Mouse (Mus musculus) mouse embryonic stem cell (cell line): Measurements from ENCODE around the gene Zbtb12.

Experiments used
- in situ Hi-C, 2 experiments: fragments of 300-500 bp; cut with MboI; formaldehyde crosslinking; loops; 1 replicate in 1 of 2; 3 replicates in 1 of 2; pipeline ENCODE4 v1.14.3; 2019 to 2020; ENCODE audit warnings: low sequenced_read_pairs in 2 of 2, low pct_unique_long_range_greater_than_20kb in 1 of 2, mixed read lengths in 1 of 2; ENCODE audit not compliant: unreplicated experiment in 1 of 2

Gene Zbtb12

GRCm38 (mm10) chr17:34861704-34862415 lies 17.4 kb upstream of the Zbtb12 start:
- in situ Hi-C loops: no loop called here

- in situ Hi-C loops: no loop called here
Observed at GRCm38 (mm10) chr17:34862416-34863081, 16.7 kb upstream of the Zbtb12 start, which contains the start of gene Cfb. Gene Cfb, minus strand, starts transcription at chr17:34862518.

GRCm38 (mm10) chr17:34865981-34866380 lies 13.3 kb upstream of the Zbtb12 start:
- in situ Hi-C loops: no loop called here

GRCm38 (mm10) chr17:34874321-34874720 lies 5.0 kb upstream of the Zbtb12 start:
- in situ Hi-C loops: no loop called here

GRCm38 (mm10) chr17:34881166-34881565 lies 1.9 kb downstream of the Zbtb12 start:
- in situ Hi-C loops: no loop called here

GRCm38 (mm10) chr17:34881683-34882310 lies 2.5 kb downstream of the Zbtb12 start, which contains the start of gene Gm20547:
Gene Gm20547, minus strand, starts transcription at chr17:34882042.
- in situ Hi-C loops: no loop called here

GRCm38 (mm10) chr17:34883332-34883731 lies 4.0 kb downstream of the Zbtb12 start:
- in situ Hi-C loops: no loop called here

- in situ Hi-C loops: no loop called here
Observed at GRCm38 (mm10) chr17:34884704-34885103, 5.4 kb downstream of the Zbtb12 start.

GRCm38 (mm10) chr17:34885615-34886014 lies 6.3 kb downstream of the Zbtb12 start:
- in situ Hi-C loops: no loop called here

GRCm38 (mm10) chr17:34887942-34888341 lies 8.7 kb downstream of the Zbtb12 start:
- in situ Hi-C loops: no loop called here

- in situ Hi-C loops: no loop called here
Observed at GRCm38 (mm10) chr17:34890074-34890743, 10.9 kb downstream of the Zbtb12 start.

GRCm38 (mm10) chr17:34891377-34891776 lies 12.1 kb downstream of the Zbtb12 start:
- in situ Hi-C loops: no loop called here

- in situ Hi-C loops: no loop called here
Observed at GRCm38 (mm10) chr17:34893072-34893824, 14.0 kb downstream of the Zbtb12 start.

- in situ Hi-C loops: no loop called here
Observed at GRCm38 (mm10) chr17:34894074-34894597, 14.9 kb downstream of the Zbtb12 start.

- in situ Hi-C loops: no loop called here
Observed at GRCm38 (mm10) chr17:34894801-34895530, 15.7 kb downstream of the Zbtb12 start.

- in situ Hi-C loops: no loop called here
Observed at GRCm38 (mm10) chr17:34895724-34896123, 16.4 kb downstream of the Zbtb12 start.

- in situ Hi-C loops: no loop called here
Observed at GRCm38 (mm10) chr17:34896366-34896765, 17.1 kb downstream of the Zbtb12 start.
